Mouse (Mus musculus) heart, adult 2 months (tissue): ENCODE data around the gene Gmps.

Experiments
- CTCF ChIP-seq: fragments of 200-600 bp; IDR thresholded peaks from 2 replicates; pipeline ENCODE4 v1.8.1; 2022; ENCODE audit warnings: antibody characterized with exemption, mild to moderate bottlenecking, moderate library complexity
- EP300 ChIP-seq: fragments of 200-500 bp; IDR thresholded peaks from 2 replicates; pipeline ENCODE4 v1.6.1; 2011; ENCODE audit warnings: low read depth, low read length, control low read depth; ENCODE audit not compliant: insufficient read depth
- POLR2A ChIP-seq: fragments of 200-500 bp; IDR thresholded peaks from 2 replicates; pipeline ENCODE4 v1.6.1; 2011; ENCODE audit warnings: mild to moderate bottlenecking, low read depth, low read length, control low read depth; ENCODE audit not compliant: insufficient read depth

DNA sequence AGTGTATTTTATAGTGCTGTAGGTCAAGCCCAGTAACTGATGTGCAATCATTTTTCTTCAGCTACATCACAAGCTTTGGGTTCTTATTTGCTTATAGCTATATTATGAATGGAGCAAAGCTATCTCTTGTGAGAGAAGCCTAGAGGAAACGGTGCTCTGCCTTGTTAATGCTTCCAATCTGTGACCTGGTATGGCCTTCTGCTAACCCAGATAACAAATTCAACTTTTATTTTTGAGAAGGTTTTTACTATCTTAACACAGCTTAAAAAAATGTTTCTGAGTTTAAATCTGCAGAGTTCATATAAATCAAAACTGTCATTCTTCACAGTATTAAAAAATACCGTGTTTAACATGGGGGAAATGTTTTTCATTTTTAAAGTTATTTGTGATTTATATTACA, 46.0 kb downstream of the Gmps start:
- TF ChIP-seq POLR2A (no peak), CTCF (no peak), EP300 (no peak)
